ENCODE assay signal across 11 mouse cellular contexts in genomic region chr9:51777180-51777579, GRCm38 (mm10). TPM values are rescaled to one million over a fixed set of nuclear protein-coding genes. Genes with fewer than 3 reads are reported as not detected.
DNase-seq lines count a peak whose midpoint lies in the region; ATAC-seq and TF ChIP-seq lines count a peak whose summit lies in the region.
"Had no signal": no experiment of that assay in that cellular context is flagged by ENCODE, and none has a peak within 500 bp of the region (broad histone marks: within the 10 kb centered on the region; RNA-seq: fewer than 3 reads in every experiment).

No protein-coding gene starts in this region.

- H3K4me2 ChIP-seq in midbrain, embryonic 11.5 days, result no peak overlapping the region
- H3K4me2 ChIP-seq in midbrain, embryonic 15.5 days, result no peak overlapping the region
- H3K4me2 ChIP-seq: neural tube, embryonic 13.5 days had no signal

- no peaks in the 10 kb centered on the region for H3K4me1 ChIP-seq in midbrain, embryonic 11.5 days (ENCODE audit: control insufficient read depth, insufficient read depth, low read length)
- H3K4me1 ChIP-seq in midbrain, embryonic 15.5 days, result no peaks in the 10 kb centered on the region
- no peaks in the 10 kb centered on the region for H3K4me1 ChIP-seq in embryonic facial prominence, embryonic 10.5 days

- 0 out of 2 replicates have a peak, but pooled peaks have one; percentile 22 for ATAC-seq in midbrain, embryonic 11.5 days (ENCODE audit: low FRiP score)
- no peak for ATAC-seq in midbrain, embryonic 15.5 days (replicated peaks)
- ATAC-seq: forebrain, embryonic 16.5 days had no signal

- peak; percentile 35 for TF ChIP-seq CTCF in gastrocnemius, adult 2 months (IDR thresholded peaks at IDR 0.05)

- intact Hi-C loops in gastrocnemius, adult 2 months (cut with DNase I), result no loop called here
- intact Hi-C loops in gastrocnemius, postnatal 14 days (cut with DNase I; ENCODE audit: low total_unique reads), result no loop called here

- no peaks in the 10 kb centered on the region for H3K36me3 ChIP-seq in midbrain, embryonic 11.5 days (ENCODE audit: control insufficient read depth, insufficient read depth, low read length)
- H3K36me3 ChIP-seq in midbrain, embryonic 15.5 days (replicated peaks), result no peaks in the 10 kb centered on the region
- H3K36me3 ChIP-seq in embryonic facial prominence, embryonic 10.5 days (replicated peaks), result no peaks in the 10 kb centered on the region
- H3K36me3 ChIP-seq: neural tube, embryonic 13.5 days had no signal

- H3K9ac ChIP-seq in midbrain, embryonic 11.5 days (ENCODE audit: low read length), result no peak overlapping the region
- H3K9ac ChIP-seq in midbrain, embryonic 15.5 days, result no peak overlapping the region
- H3K9ac ChIP-seq: neural tube, embryonic 13.5 days had no signal

- no peak overlapping the region for H3K4me3 ChIP-seq in gastrocnemius, adult 2 months
- H3K4me3 ChIP-seq in midbrain, embryonic 11.5 days (ENCODE audit: low read depth, low read length), result no peak overlapping the region
- H3K4me3 ChIP-seq in midbrain, embryonic 15.5 days, result no peak overlapping the region
- H3K4me3 ChIP-seq in embryonic facial prominence, embryonic 10.5 days, result no peak overlapping the region
- H3K4me3 ChIP-seq: neural tube, embryonic 13.5 days had no signal

- no peak for DNase-seq in gastrocnemius, adult 2 months
- DNase-seq in gastrocnemius, postnatal 14 days, result no peak
- DNase-seq in midbrain, embryonic 11.5 days (ENCODE audit: low spot score, missing footprints), result no peak
- DNase-seq in embryonic facial prominence, embryonic 10.5 days (ENCODE audit: low spot score), result peak; percentile 37
- DNase-seq in thymus, postnatal 36 days, result peak; percentile 26 to 37
- DNase-seq in spleen, adult 12 weeks (ENCODE audit: low spot score), result no peak
- DNase-seq in ovary, postnatal 10 days (ENCODE audit: low spot score), result no peak
- DNase-seq: layer of hippocampus, postnatal 36 days had no signal

- H3K9me3 ChIP-seq in midbrain, embryonic 11.5 days (ENCODE audit: control insufficient read depth, low read length), result no peaks in the 10 kb centered on the region
- H3K9me3 ChIP-seq in midbrain, embryonic 15.5 days, result no peaks in the 10 kb centered on the region
- no peaks in the 10 kb centered on the region for H3K9me3 ChIP-seq in embryonic facial prominence, embryonic 10.5 days
- H3K9me3 ChIP-seq: neural tube, embryonic 13.5 days had no signal

- H3K27me3 ChIP-seq in midbrain, embryonic 11.5 days (ENCODE audit: control insufficient read depth, insufficient read depth, low read length), result no peaks in the 10 kb centered on the region
- H3K27me3 ChIP-seq in midbrain, embryonic 15.5 days (replicated peaks), result no peaks in the 10 kb centered on the region
- peaks cover 3% of the 10 kb centered on the region; the same call in 1 of the 2 replicates for H3K27me3 ChIP-seq in embryonic facial prominence, embryonic 10.5 days (replicated peaks; ENCODE audit: low read depth, poor library complexity, severe bottlenecking)
- H3K27me3 ChIP-seq: neural tube, embryonic 13.5 days had no signal

- 11% methylated on average over 1 of the region's 1 CpGs for WGBS in midbrain, embryonic 11.5 days
- 12% methylated on average over 1 of the region's 1 CpGs for WGBS in midbrain, embryonic 15.5 days
- 6% methylated on average over 1 of the region's 1 CpGs for WGBS in embryonic facial prominence, embryonic 10.5 days

- H3K27ac ChIP-seq in gastrocnemius, adult 2 months, result peak overlapping the region; percentile 93
- no peak overlapping the region for H3K27ac ChIP-seq in midbrain, embryonic 11.5 days (ENCODE audit: low read depth, low read length)
- H3K27ac ChIP-seq in midbrain, embryonic 15.5 days, result no peak overlapping the region
- H3K27ac ChIP-seq in embryonic facial prominence, embryonic 10.5 days (replicated peaks), result no peak overlapping the region
- H3K27ac ChIP-seq: neural tube, embryonic 13.5 days had no signal

RNA-seq across cellular contexts. Expression of gene Arhgap20, which starts 12.0 kb away (rescaled TPM):
- 10 to 100 TPM; 26.5 to 40.1 TPM for total RNA-seq in gastrocnemius, adult 2 months (2021)
- total RNA-seq in gastrocnemius, postnatal 14 days (2021), result 10 to 100 TPM; 15.7 to 20.4 TPM
- 4.1 and 5.7 TPM in 2 replicates for polyA plus RNA-seq in midbrain, embryonic 11.5 days (2014; fragmentation: Nextera tagmentation; extraction: Ambion mirVana)
- polyA plus RNA-seq in midbrain, embryonic 15.5 days (2015; fragmentation: Nextera tagmentation; extraction: Ambion mirVana), result 18.3 and 19.4 TPM in 2 replicates
- polyA plus RNA-seq in embryonic facial prominence, embryonic 10.5 days (2016; fragmentation: Nextera tagmentation; extraction: Ambion mirVana), result 1.0 and 1.5 TPM in 2 replicates

Comparison
In these comparisons a context has a peak if more than half of its experiments do, and no peak if none do; other contexts are left out.
1. DNase-seq: peak in embryonic facial prominence, embryonic 10.5 days (single experiment) and thymus, postnatal 36 days (2 of 2); none in gastrocnemius, adult 2 months (single experiment), gastrocnemius, postnatal 14 days (single experiment), midbrain, embryonic 11.5 days (single experiment), spleen, adult 12 weeks (single experiment) and ovary, postnatal 10 days (single experiment).